8 mouse cellular contexts compared by ENCODE assay signal in the genomic region with DNA sequence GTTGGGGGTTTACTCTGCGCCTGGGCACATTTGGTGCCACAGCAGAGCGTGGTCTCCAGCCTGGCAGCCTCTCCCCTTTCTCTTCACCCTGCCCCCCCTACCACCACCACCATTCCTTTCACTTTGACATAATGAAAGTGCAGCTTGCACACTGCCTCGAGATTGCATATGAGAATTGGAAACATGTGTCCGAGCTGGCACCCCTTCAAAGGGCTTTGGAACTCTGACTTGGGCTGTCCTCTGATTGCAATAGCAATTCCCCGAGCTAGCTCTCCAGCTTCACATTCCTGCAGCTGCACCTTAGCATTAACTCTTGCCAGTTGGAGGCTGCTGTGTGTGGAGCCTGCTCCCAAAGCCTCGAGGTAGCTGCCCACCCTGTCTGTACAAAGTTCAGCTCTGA. TPM values are rescaled to one million over a fixed set of nuclear protein-coding genes. Genes with fewer than 3 reads are reported as not detected.
DNase-seq lines count a peak whose midpoint lies in the region; ATAC-seq and TF ChIP-seq lines count a peak whose summit lies in the region.
"Had no signal": no experiment of that assay in that cellular context is flagged by ENCODE, and none has a peak within 500 bp of the region (broad histone marks: within the 10 kb centered on the region; RNA-seq: fewer than 3 reads in every experiment).

No protein-coding gene starts in this region.

- no peak for TF ChIP-seq CTCF in lung, embryonic 14.5 days (IDR thresholded peaks at IDR 0.05; ENCODE audit: low read depth)

- ATAC-seq in lung, embryonic 14.5 days (ENCODE audit: insufficient read depth) = peak; percentile 70; the same call in 1 of the 2 replicates

- H3K27me3 ChIP-seq in lung, embryonic 14.5 days (ENCODE audit: insufficient read depth, low read length) = no peaks in the 10 kb centered on the region

- no peaks in the 10 kb centered on the region for H3K36me3 ChIP-seq in lung, embryonic 14.5 days (ENCODE audit: insufficient read depth)

- WGBS in lung, embryonic 14.5 days = 50% methylated on average over 6 of the region's 6 CpGs

- H3K9me3 ChIP-seq in lung, embryonic 14.5 days (ENCODE audit: low read depth, low read length) = no peaks in the 10 kb centered on the region

- H3K27ac ChIP-seq in lung, embryonic 14.5 days (ENCODE audit: low read depth) = no peak overlapping the region
- H3K27ac ChIP-seq: macrophage had no signal

- H3K4me3 ChIP-seq in lung, embryonic 14.5 days (ENCODE audit: low read depth, low read length) = no peak overlapping the region

- H3K9ac ChIP-seq in lung, embryonic 14.5 days = no peak overlapping the region

- peak; percentile 7 for DNase-seq in Muller cell, postnatal 12 days (ENCODE audit: inconsistent ontology term)
- DNase-seq in adrenal gland, postnatal 14 days = peak; percentile 76
- DNase-seq in heart, adult 8-10 months (ENCODE audit: low spot score) = peak; percentile 46
- DNase-seq in lung, embryonic 14.5 days = peak; percentile 77
- no peak for DNase-seq in thymus, postnatal 25 days
- no peak for DNase-seq in layer of hippocampus, postnatal 25 days (ENCODE audit: extremely low spot score in 1 of 2, low spot score in 1 of 2)
- DNase-seq in layer of hippocampus, postnatal 14 days (ENCODE audit: low spot score in 2 of 2) = no peak

- peak overlapping the region; percentile 39 for H3K4me2 ChIP-seq in lung, embryonic 14.5 days

- 0 out of 2 replicates have a peak, but pooled peaks cover 6% of the 10 kb centered on the region for H3K4me1 ChIP-seq in lung, embryonic 14.5 days (ENCODE audit: insufficient read depth)

RNA-seq across cellular contexts. Expression of a gene that starts 56.8 kb away (rescaled TPM):
- total RNA-seq in adrenal gland, postnatal 14 days (2021) = 2.8 and 3.6 TPM in 2 replicates
- total RNA-seq in heart, adult 8-10 months (2022) = 1 to 10 TPM; 4.2 to 7.9 (median 6.4) TPM
- 0.82 and 1.7 TPM in 2 replicates for polyA plus RNA-seq in lung, embryonic 14.5 days (2014; fragmentation: Nextera tagmentation; extraction: Ambion mirVana)
- total RNA-seq in layer of hippocampus, postnatal 25 days (2021) = 10 to 100 TPM; 11.6 to 12.0 TPM
- total RNA-seq in layer of hippocampus, postnatal 14 days (2021) = 10 to 100 TPM; 10.3 to 12.4 TPM
- polyA plus RNA-seq: macrophage had no signal

Comparison
In these comparisons a context has a peak if more than half of its experiments do, and no peak if none do; other contexts are left out.
1. DNase-seq: peak in Muller cell, postnatal 12 days (single experiment), adrenal gland, postnatal 14 days (single experiment), heart, adult 8-10 months (single experiment) and lung, embryonic 14.5 days (single experiment); none in thymus, postnatal 25 days (single experiment), layer of hippocampus, postnatal 25 days (0 of 2) and layer of hippocampus, postnatal 14 days (0 of 2).